Mouse (Mus musculus) lung, adult 2 months (tissue): Measurements from ENCODE around the gene Ifi35. TPM values are rescaled to one million over a fixed set of nuclear protein-coding genes. Genes with fewer than 3 reads are reported as not detected.

Experiments
- DNase-seq: peaks from one replicate; pipeline ENCODE4 v3.0.0; 2022
- H3K4me1 ChIP-seq: fragments of 200-500 bp; 2 replicates; pipeline ENCODE4 v1.6.1; 2011; ENCODE audit warnings: low read length; ENCODE audit not compliant: control insufficient read depth, insufficient read depth
- H3K4me3 ChIP-seq: fragments of 200-500 bp; replicated peaks from 2 replicates; pipeline ENCODE3; 2011; ENCODE audit warnings: low read depth, mild to moderate bottlenecking, control low read depth, low read length; ENCODE audit errors: extremely low read depth
- CTCF ChIP-seq: fragments of 200-500 bp; IDR thresholded peaks from 2 replicates; pipeline ENCODE4 v1.5.1; 2011; ENCODE audit warnings: mild to moderate bottlenecking, low read length, control low read depth; ENCODE audit not compliant: insufficient read depth
- POLR2A ChIP-seq: fragments of 200-500 bp; IDR thresholded peaks from 2 replicates; pipeline ENCODE4 v1.6.1; 2011; ENCODE audit warnings: low read depth, mild to moderate bottlenecking, control low read depth, low read length, borderline replicate concordance; ENCODE audit errors: extremely low read depth
- WGBS: fragments of 180-500 bp; shearing (Covaris S2); methylation state at CpG from one replicate; pipeline ENCODE4 v1.1.7; 2018; 5-methylcytosine and 5-hydroxymethylcytosine counted together
- polyA plus RNA-seq: library from polyadenylated mRNA; depleted of rRNA; stranded (reverse); fragments of >200 nt; gene quantifications from 2 replicates; pipeline ENCODE4 v1.2.3, GENCODE M21; 2012; rRNA removed

Ifi35 gene
- 57.9 and 76.4 TPM in 2 replicates for polyA plus RNA-seq

GRCm38 (mm10) chr11:101448274-101448746 is at the start of gene Ifi35:
Ifi35 (plus strand) TSS chr11:101448407.
- no peak for TF ChIP-seq CTCF
- TF ChIP-seq POLR2A, result peak; percentile 96; the same call in 1 of the 2 replicates
- peak; percentile 77 for DNase-seq
- Histone ChIP-seq H3K4me1 (peaks cover 5% of the 10 kb centered on the region; the same call in 1 of the 2 replicates), H3K4me3 (peak within 1 kb of the TSS; percentile 65)
- 3% methylated on average over 10 of the region's 10 CpGs for WGBS

GRCm38 (mm10) chr11:101415306-101415705 is 32.9 kb upstream of the Ifi35 start:
- WGBS, result 87% methylated on average over 2 of the region's 2 CpGs
- no peak for DNase-seq
- TF ChIP-seq CTCF (no peak), POLR2A (no peak)
- Histone ChIP-seq H3K4me1 (peaks cover 6% of the 10 kb centered on the region; the same call in 1 of the 2 replicates), H3K4me3 (no peak overlapping the region)

GRCm38 (mm10) chr11:101416433-101417100 is 31.6 kb upstream of the Ifi35 start:
- TF ChIP-seq POLR2A (no peak), CTCF (no peak)
- H3K4me1 ChIP-seq, result peaks cover 6% of the 10 kb centered on the region; the same call in 1 of the 2 replicates
- DNase-seq, result no peak
- H3K4me3 ChIP-seq, result peak overlapping the region; percentile 69
- WGBS, result 2% methylated on average over 11 of the region's 11 CpGs

- Histone ChIP-seq H3K4me3 (peak within 1 kb of the TSS; percentile 69), H3K4me1 (peaks cover 6% of the 10 kb centered on the region; the same call in 1 of the 2 replicates)
- TF ChIP-seq CTCF (no peak), POLR2A (0 out of 2 replicates have a peak, but pooled peaks have one; percentile 58)
- under 1% methylated on average over 45 of the region's 45 CpGs for WGBS
- peak; percentile 89 for DNase-seq
Observed at GRCm38 (mm10) chr11:101417101-101417855, 30.9 kb upstream of the Ifi35 start, which contains the start of gene Aarsd1. Aarsd1 (minus strand) TSS chr11:101417615.

- WGBS, result 60% methylated on average over 6 of the region's 6 CpGs
- no peak for DNase-seq
- Histone ChIP-seq H3K4me3 (no peak overlapping the region), H3K4me1 (peaks cover 7% of the 10 kb centered on the region; the same call in 1 of the 2 replicates)
- TF ChIP-seq CTCF (no peak), POLR2A (no peak)
Observed at GRCm38 (mm10) chr11:101418991-101419390, 29.2 kb upstream of the Ifi35 start.

GRCm38 (mm10) chr11:101419610-101420009 is 28.6 kb upstream of the Ifi35 start:
- Histone ChIP-seq H3K4me3 (no peak overlapping the region), H3K4me1 (peaks cover 11% of the 10 kb centered on the region; the same call in 1 of the 2 replicates)
- TF ChIP-seq CTCF, result 0 out of 2 replicates have a peak, but pooled peaks have one; percentile 4
- TF ChIP-seq POLR2A, result no peak
- 43% methylated on average over 3 of the region's 3 CpGs for WGBS
- DNase-seq, result no peak

- Histone ChIP-seq H3K4me3 (no peak overlapping the region), H3K4me1 (peaks cover 11% of the 10 kb centered on the region; the same call in 1 of the 2 replicates)
- TF ChIP-seq CTCF, result no peak
- WGBS, result 81% methylated on average over 5 of the region's 5 CpGs
- no peak for DNase-seq
Observed at GRCm38 (mm10) chr11:101420148-101420547, 28.1 kb upstream of the Ifi35 start.

- no peak for TF ChIP-seq POLR2A
- TF ChIP-seq CTCF, result no peak
- no peak for DNase-seq
- H3K4me1 ChIP-seq, result peaks cover 11% of the 10 kb centered on the region
- H3K4me3 ChIP-seq, result peak within 1 kb of the TSS; percentile 80
- WGBS, result 4% methylated on average over 23 of the region's 23 CpGs
Observed at GRCm38 (mm10) chr11:101424105-101424851, 23.9 kb upstream of the Ifi35 start, which contains the start of gene Gm27029. Gm27029 (minus strand) TSS chr11:101424796.
